ENCODE assay signal across 30 mouse cellular contexts in the genomic region with DNA sequence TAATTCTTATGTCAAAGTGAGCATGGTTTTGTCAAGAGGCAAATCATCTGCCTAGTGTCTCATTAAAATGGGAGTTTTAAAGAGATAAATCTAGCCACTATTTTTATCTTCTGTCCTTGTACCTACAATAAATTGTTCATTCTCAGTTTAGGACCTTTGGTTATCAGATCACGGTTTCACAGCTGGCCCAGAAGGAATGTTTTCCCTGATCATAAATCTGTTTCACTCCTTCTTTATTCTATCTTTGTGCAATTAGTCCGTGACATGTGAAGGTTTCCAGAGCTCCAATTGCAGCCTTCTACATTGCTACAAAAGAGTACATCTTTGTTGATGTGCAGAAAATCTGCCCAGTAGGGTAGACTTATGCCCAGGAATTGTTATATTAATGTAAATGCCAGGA. TPM values are rescaled to one million over a fixed set of nuclear protein-coding genes. Genes with fewer than 3 reads are reported as not detected.
"Had no signal": no experiment of that assay in that cellular context is flagged by ENCODE, and none has a peak within 500 bp of the region (broad histone marks: within the 10 kb centered on the region; RNA-seq: fewer than 3 reads in every experiment).

No protein-coding gene starts in this region.

- H3K4me2 ChIP-seq: heart, embryonic 13.5 days; heart, embryonic 15.5 days; hindbrain, embryonic 13.5 days; hindbrain, embryonic 15.5 days; limb, embryonic 13.5 days; limb, embryonic 15.5 days; liver, embryonic 12.5 days had no signal

- H3K9me3 ChIP-seq: heart, embryonic 10.5 days; heart, embryonic 15.5 days; hindbrain, embryonic 13.5 days; hindbrain, embryonic 15.5 days; limb, embryonic 13.5 days; limb, embryonic 15.5 days; liver, embryonic 12.5 days had no signal

- DNase-seq: forebrain, postnatal 0 days; gastrocnemius, postnatal 14 days; gastrocnemius, postnatal 36 days; heart, adult 18-20 months; heart, postnatal 14 days; heart, postnatal 36 days; kidney, adult 2 months; kidney, postnatal 10 days; kidney, postnatal 36 days; layer of hippocampus, adult 9-11 months; layer of hippocampus, postnatal 36 days; left cerebral cortex, postnatal 4 days had no signal

- H3K9ac ChIP-seq: forebrain, postnatal 0 days; heart, embryonic 13.5 days; heart, embryonic 15.5 days; hindbrain, embryonic 13.5 days; hindbrain, embryonic 15.5 days; limb, embryonic 13.5 days; limb, embryonic 15.5 days; liver, embryonic 12.5 days; liver, embryonic 14.5 days had no signal

- H3K4me3 ChIP-seq: heart, embryonic 10.5 days; heart, embryonic 13.5 days; heart, embryonic 15.5 days; hindbrain, embryonic 13.5 days; hindbrain, embryonic 15.5 days; limb, embryonic 13.5 days; limb, embryonic 15.5 days; liver, embryonic 12.5 days had no signal

- ATAC-seq: forebrain, postnatal 0 days; hindbrain, postnatal 0 days; liver, embryonic 12.5 days had no signal

- H3K4me1 ChIP-seq: heart, embryonic 10.5 days; heart, embryonic 13.5 days; heart, embryonic 15.5 days; hindbrain, embryonic 13.5 days; hindbrain, embryonic 15.5 days; limb, embryonic 13.5 days; limb, embryonic 15.5 days; liver, embryonic 12.5 days had no signal

- H3K27me3 ChIP-seq: heart, embryonic 13.5 days; heart, embryonic 15.5 days; hindbrain, embryonic 13.5 days; hindbrain, embryonic 15.5 days; limb, embryonic 13.5 days; limb, embryonic 15.5 days; liver, embryonic 12.5 days had no signal

- H3K27ac ChIP-seq: heart, embryonic 10.5 days; heart, embryonic 13.5 days; heart, embryonic 15.5 days; hindbrain, embryonic 13.5 days; hindbrain, embryonic 15.5 days; hindbrain, postnatal 0 days; limb, embryonic 13.5 days; limb, embryonic 15.5 days; liver, embryonic 12.5 days; liver, embryonic 14.5 days had no signal

RNA-seq across cellular contexts. Expression of gene BC051665, which starts 30.9 kb away (rescaled TPM):
- polyA plus RNA-seq: forebrain, postnatal 0 days; gonadal fat pad, adult 2 months; heart, embryonic 10.5 days; heart, embryonic 13.5 days; heart, embryonic 15.5 days; heart, postnatal 0 days; hindbrain, embryonic 11.5 days; hindbrain, embryonic 13.5 days; hindbrain, embryonic 15.5 days; hindbrain, postnatal 0 days; intestine, embryonic 14.5 days; kidney, adult 2 months; large intestine, adult 2 months; limb, embryonic 11.5 days; limb, embryonic 13.5 days; limb, embryonic 15.5 days; liver, adult 2 months; liver, embryonic 12.5 days; liver, embryonic 14.5 days; liver, embryonic 16.5 days had no signal

RNA-seq across cellular contexts. Expression of gene Ctsll3, which starts 47.4 kb away (rescaled TPM):
- polyA plus RNA-seq: forebrain, postnatal 0 days; gonadal fat pad, adult 2 months; heart, embryonic 10.5 days; heart, embryonic 13.5 days; heart, embryonic 15.5 days; heart, postnatal 0 days; hindbrain, embryonic 11.5 days; hindbrain, embryonic 13.5 days; hindbrain, embryonic 15.5 days; hindbrain, postnatal 0 days; intestine, embryonic 14.5 days; kidney, adult 2 months; large intestine, adult 2 months; limb, embryonic 11.5 days; limb, embryonic 13.5 days; liver, adult 2 months; liver, embryonic 12.5 days; liver, embryonic 14.5 days; liver, embryonic 16.5 days had no signal
